Mouse (Mus musculus) heart, postnatal 36 days (tissue): ENCODE results near the gene Cntfr. TPM values are rescaled to one million over a fixed set of nuclear protein-coding genes. Genes with fewer than 3 reads are reported as not detected.

Experiments
- DNase-seq, 2 experiments: peaks; one replicate each; pipeline ENCODE4 v3.0.0; 2021 to 2022
- intact Hi-C: fragments of 180-260 bp; cut with DNase I; formaldehyde crosslinking; loops from one replicate; pipeline ENCODE4 v1.15.1; 2025
- total RNA-seq, 2 experiments: library from RNA; stranded (reverse); gene quantifications; 2 replicates each; pipeline ENCODE4 v1.2.3; 2021

The Cntfr gene
- total RNA-seq, 2 experiments from 2014 or later, result 2.6 to 3.8 TPM

DNA sequence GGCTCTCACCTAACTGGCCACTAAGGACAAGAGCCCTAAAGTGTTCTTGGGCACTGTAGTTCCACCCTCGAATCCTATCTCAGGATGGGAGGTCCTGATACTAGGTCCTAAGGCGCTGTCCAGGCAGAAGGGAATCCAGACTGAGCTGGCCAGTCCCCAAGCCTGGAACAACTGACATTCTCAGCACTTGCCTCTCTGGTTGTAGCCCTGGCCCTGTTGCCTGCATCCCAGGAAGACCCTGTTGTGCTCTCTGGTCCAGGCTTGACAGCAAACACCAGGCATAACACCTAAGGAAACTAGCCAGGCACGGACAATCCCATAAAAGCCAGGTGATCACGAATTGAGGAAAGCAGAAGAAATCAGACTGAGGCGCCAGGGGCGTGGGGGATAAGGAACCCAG lies 14.1 kb downstream of the Cntfr start:
- no peak for DNase-seq
- intact Hi-C loops, result no loop called here

DNA sequence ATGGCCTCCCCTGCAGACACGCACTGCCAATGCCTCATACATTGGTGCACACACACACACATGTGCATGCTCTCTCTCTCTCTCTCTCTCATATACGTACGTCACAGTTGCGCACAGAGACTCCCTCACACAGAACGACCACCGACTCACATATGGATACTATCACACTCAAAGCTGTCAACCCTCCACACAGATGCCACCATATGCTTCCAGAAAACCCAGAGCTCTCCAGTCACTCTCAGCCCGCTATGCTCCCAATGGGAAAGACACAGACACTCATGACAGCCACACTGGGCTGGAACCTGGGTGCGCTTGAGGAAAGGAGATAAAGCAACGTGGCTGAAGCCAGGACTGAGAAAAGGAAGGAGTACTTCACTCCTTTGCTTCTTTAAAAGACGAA lies 14.9 kb downstream of the Cntfr start:
- DNase-seq, result no peak
- intact Hi-C loops, result no loop called here

DNA sequence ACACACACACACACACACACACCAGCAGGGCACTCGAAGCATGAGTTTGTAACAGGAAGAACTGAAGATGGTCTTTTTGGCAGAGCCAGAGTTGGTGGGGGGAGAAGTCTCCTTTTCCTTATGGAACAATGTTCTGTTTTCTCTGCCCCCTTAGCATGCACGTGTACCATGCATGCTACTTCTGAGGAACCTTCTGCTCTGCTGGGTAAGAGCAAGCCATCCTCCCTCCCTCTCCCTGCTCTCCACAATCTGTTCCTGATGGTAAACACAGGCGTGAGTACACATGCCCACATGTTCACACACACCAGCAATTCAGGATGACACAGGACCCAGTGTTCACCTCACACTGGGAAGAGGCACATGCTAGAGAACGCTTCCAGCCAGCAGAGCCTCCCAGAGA lies 15.7 kb downstream of the Cntfr start:
- intact Hi-C loops, result no loop called here

DNA sequence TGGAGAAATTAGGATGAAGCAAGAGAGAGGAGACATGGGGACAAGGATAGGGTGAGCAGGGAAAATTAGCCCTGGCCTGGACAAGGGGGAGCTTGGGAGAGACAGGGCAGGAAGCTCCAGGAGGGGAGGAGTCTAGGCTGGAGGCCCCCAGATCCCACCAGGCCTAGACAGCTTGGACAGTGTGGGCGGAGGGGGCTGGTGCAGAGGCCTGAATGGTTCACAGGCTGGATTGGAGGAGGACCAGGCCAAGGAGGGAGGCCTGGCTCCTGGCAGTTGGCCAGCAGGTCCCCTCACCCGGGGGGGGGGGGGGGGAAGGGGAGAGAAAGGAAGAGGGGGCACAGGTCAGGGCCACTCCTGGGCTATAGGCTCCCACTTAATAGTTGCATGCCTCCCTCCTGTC lies 17.6 kb downstream of the Cntfr start:
- no peak for DNase-seq
- intact Hi-C loops, result no loop called here

More for the DNA sequence above, 15.7 kb downstream of the Cntfr start:
- no peak for DNase-seq

DNA sequence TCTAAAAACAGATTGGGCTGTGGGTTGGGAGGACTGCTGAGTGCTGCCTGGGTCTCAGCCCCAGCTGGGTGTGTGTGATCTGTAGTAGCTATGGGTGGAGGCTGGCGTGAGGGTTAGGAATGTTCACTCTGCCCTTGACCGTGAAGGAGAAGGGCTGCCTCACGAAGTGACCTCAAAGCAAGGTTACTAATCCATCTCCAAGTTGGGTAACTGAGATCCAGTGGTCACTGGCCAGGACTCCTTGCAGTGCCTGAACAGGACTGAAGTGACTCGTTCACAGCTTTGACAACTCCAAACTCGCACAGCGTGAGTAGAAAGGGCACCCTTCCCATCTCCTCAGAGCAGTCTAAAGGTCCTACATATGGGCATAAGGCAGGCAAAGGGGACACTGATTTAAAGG lies 18.0 kb downstream of the Cntfr start:
- intact Hi-C loops, result no loop called here
- DNase-seq, result no peak

DNA sequence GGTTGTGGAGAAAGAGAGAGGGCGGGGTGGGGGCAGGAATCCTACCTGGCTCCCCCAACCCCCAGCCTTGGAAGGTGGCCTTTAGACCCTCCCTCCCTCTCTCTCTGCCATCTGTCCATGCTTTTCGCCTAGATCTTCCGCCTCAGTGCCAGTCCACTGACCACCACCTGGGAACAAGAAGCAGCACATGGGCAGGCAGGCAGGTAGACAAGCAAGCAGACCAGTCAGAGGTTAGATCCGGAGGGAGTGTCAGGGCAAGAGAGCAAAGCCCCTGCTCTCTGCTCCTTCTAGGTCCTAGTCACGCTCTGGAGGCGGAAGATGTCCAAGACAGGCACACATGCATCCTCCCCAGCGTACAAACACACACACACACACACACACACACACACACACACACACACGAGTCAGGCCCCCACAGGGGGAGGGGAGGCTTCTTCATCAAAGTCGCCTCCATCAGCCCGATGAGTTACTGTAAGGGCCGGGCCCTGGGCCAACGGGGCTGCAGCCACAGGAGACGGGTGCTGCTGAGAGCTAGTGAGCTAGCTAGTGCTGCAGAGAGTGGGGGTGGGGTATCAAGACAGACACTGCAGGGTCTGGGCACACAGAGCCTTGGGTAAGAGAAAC lies 19.8 kb downstream of the Cntfr start:
- intact Hi-C loops, result no loop called here
- DNase-seq, result no peak

DNA sequence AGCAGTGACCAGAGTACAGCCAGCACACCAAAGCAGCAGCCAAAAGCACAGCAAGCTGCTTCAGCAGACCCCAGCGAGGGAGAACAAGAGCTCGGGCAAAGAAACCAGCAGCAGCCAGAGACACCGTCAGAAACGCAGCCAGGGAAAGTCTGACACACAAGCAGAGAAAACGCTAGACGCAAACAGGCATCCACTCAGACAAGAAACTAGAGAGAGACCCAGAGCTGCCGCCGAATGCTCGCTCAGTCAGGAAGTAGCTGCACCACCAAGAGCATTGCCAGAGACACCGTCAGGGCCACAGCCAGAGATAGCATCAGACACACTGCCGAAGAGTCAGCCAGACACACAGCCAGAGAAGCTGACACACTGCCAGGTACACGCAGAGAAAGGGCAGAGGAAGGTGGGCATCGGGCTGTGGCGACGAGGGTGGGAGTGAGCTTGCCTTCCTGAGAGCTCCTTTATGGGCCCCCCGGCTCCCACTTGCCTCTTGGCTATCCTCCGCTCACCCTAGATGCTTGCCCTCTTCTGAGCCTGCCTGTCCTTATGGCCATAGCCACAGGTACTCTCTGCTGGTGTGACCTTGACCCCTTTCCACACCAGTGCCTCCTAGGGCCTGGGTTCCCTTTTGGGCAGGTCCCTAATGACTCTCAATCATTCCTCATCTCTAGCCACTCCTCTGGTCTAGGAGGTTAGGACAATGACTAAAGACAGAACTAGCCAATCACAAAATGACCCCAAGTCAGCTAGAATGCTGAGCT lies 20.5 kb downstream of the Cntfr start:
- intact Hi-C loops, result no loop called here
- no peak for DNase-seq

DNA sequence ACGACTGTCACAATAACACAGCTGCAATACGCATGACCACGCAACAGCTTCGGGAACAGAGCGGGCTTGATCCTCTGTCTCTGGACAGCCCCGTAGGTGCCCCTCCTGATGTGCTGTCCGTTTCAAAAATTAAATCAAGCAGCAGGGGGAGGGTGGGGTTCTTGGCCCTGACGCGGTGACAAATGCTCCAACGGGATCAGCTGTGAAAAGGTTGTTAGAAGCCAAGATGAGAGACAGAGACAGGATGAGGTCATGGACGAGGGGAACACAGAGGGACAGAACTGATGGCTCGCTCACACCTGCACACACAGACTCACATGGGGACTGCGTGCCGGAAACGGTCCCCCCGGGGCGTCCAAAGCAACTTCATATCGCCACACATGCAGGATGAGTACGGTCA lies 23.7 kb downstream of the Cntfr start:
- no peak for DNase-seq
- intact Hi-C loops, result no loop called here

DNA sequence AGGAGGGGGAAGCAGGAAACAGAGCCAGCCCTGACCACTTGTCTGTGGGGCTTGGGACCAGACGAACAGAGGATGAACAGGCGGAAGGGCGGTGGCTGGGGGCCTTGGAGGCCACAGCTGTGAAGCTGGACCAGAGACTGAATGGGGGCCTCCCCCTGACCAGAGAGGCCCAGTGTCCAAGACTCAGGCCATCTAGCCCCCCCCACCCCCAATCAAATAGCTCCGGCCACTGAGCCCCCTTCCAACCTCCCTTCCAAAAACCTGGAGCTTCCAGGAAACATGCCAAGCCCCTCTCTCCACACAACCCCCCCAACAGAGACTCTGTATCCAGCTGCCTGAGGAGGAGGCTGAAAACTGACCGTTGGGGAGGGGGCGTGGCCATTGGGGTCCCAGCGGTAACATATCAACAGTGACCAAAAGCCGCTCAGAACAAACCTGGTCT lies 24.3 kb downstream of the Cntfr start:
- intact Hi-C loops, result no loop called here
- DNase-seq, result no peak

DNA sequence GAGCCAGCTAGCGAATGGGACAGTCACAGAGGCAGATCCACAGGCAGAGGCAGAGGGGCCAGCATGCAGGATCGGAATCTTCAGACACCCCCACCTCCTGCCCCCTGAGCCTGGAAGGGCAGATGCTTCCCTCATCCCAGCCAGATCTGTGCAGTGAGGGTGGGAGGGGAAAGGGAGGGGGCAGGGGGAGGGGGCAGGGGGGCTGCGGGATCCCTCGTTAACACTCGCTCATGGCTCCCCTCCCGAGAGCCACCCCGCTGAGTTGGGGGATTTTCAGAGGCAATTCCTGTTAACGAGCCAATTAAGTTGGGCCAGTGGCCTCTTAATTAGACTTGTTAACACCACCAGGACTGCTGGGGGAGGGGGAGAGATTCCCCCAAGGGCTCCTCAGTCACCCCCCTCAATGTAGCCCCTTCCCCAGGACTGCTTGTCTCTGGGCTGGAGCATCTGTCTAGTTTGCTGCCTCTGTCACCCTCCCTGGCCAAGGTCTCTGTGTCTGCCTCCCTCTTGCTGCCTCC lies 24.9 kb downstream of the Cntfr start:
- no peak for DNase-seq
- intact Hi-C loops, result no loop called here

DNA sequence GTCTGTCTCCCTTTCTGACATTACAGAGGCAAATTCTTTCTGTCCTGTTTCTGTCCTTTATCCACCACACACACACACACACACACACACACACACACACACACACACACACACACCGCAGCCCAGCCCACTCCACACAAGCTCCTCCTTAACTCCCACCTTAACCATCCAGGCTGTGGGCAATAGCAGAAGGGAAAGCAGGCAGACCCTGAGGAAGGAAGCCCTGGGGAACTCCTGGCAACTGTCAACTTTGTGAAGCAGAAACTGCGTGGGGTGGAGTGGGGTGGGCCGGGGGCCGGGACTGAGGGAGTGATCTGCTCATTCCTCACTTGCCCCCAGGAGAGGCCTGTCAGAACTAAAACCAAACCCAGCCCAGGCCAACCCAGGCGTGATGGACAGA lies 25.4 kb downstream of the Cntfr start:
- no peak for DNase-seq
- intact Hi-C loops, result no loop called here

DNA sequence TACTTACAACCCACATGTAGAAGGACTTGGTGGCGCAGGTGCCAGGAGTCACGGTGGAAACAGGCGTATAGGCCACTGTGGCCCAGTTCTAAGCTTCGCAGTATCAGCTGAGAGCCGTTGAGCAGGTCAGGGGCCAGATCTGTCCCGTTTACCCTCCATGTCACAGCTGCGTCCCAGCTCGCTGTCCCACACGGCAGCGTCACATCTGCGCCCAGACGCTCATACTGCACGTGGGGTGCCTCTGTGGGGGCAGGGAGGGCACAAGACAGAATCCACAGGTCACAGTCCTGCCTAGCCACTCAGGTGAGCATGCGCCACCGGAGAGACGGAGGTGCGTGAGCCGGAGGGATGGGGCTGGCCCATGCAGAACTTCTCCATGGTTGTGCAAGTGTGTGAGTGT lies 26.1 kb downstream of the Cntfr start:
- no peak for DNase-seq
- intact Hi-C loops, result no loop called here

DNA sequence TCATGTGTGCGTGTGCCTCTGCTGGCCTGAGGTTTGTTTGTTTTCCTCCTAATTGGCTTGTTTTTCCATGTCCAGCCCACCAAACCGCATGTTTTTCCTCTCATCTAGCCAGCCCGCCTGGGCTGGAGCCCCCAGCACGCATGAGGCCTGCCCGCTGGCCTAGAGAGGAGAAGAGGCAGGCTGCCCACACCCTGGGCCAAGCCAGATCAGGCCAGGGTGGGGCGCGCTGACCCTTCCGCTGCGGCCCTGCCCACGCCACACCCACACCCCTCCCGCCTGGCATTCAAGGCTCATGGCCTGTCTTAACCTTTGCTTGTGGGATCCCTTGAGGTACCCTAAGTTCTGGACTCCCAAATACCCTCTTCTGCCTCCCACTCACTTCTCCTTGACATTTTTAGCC lies 30.2 kb downstream of the Cntfr start:
- intact Hi-C loops, result no loop called here
- DNase-seq, result no peak

DNA sequence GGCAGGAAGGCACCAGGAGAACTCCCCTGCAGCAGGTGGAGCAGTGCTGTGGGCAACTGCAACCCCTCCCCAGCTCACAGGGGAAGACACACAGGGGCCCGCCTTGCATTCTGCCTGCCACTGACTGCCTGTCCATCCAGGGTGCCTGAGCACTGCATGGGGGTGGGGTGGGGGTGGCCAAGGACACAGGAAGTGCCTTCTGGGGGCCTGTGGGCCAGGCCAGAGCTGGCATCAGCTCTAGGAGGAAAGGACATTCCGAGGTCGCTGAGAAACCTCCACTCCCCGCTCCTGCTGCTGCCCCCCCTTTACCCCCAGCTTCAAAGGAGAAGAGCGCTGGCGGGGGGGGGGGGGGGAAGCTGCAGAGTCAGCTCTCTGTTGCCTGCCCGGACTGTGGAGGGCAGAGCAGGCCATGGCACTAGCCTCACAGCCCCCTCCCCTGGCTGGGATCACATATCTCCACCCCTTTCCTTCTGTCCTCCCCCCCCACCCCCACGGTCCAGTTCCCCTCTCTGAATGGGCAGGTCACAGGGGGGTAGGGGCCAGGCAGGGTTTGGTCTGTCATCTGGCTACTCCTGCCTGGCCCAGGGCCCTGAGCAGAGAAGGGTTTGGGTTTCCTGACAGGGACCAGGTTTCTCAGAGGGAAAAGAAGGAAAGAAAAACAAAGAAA lies 31.7 kb downstream of the Cntfr start:
- DNase-seq, result no peak
- intact Hi-C loops, result no loop called here

DNA sequence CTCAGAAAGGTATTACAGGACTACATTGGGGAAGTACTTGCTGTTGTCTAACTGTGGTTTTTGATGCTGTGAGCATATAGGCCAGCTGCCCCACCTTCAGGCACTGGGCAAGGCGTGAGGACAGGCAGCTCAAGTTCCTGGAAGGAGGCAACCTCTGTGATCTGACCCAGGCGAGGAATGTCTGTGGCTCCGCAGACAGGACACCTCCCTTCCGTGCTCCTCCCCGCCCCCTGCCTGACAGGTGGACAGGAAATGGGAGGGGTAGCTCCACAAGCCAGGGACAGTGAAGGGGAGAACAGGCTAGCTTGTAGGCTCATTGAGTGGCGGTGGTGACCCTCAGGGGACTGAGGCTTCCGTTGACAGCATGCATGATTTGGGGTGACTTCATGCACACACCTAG lies 32.4 kb downstream of the Cntfr start:
- DNase-seq, result no peak
- intact Hi-C loops, result no loop called here

DNA sequence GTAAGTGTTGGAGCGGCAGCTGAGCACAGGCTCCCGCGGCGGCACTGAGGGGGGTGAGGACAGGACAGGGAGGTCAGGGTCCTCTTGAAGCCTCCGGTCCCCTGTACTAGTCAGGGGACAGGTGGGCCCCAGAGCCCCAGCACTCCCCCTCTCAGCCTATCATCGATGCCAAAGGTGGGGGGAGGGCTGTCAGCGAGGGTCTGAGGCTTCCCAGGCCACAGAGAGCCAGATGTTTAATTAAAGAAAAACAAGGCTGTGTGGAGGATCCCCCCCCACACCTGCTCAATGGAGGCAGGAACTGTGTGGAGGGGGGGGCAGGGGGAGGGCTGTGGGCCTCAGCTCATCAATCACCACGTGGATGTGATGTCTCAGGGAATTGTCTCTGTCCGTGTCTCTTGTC lies 33.3 kb downstream of the Cntfr start:
- intact Hi-C loops, result no loop called here
- no peak for DNase-seq

DNA sequence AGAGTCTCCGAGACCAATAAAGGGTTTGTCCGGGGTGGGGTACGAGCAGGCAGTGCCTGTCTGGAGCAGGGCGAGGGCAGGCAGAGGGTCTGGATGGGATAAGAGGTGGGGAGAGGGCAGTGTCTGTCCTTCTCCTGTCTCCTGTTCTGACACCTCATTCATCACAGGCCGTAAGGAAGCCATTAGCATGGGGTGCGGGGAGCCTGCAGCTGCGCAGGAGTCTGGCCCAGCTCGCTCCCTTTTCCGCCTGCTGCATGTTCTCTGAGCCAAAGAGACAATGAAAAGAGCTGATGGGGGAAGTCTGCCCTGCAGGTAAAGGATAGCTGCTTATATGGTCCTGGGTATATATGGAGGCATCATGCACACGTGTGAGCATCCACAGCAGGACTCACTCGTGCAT lies 34.2 kb downstream of the Cntfr start:
- DNase-seq, result no peak
- intact Hi-C loops, result no loop called here

DNA sequence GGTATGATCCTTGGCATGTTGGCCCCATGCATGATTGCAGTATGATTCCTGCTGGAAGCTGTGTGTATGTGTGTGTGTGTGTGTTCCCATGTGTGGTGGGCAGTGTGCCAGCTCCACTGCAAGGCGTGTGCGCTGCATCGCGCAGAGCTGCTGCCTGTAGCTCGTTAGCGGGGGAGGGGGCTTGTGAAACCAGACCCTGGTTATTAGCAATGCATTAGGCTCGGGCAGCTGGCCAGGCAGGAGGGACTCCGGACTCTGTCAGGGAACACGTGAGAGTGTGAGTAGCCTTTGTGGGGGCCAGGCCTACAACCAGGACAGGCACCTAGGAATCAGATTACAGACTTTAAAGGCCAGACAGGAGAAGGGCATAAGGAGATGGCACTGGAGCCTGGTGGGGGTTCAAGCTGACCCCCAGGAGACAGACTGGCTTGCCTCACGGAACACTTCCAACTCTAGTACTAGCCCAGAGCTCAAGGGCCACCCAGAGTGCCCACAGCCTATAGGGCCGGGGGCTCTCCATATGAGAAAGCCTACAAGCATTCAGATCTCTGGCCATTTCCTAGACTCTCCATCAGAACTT lies 35.9 kb downstream of the Cntfr start:
- intact Hi-C loops, result no loop called here
- no peak for DNase-seq

DNA sequence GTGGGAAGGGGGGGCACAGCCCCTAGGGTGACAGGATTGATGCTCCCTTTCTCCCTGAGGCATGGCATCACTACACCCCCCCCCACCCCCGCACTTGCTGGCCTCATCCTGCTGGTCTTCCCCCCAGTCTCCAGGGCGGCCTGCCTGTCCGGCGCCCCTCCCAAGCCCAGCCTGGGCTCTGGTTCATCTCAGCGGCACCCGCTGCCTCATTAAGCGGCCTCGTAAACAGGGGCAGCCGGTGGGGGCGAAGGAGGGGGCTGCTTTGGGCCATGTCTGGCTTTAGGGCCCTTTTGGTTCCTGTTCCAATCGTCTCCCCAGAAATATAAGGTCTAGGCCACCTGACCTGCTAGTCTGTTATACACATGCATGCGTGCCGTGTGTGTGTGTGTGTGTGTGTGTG lies 37.3 kb downstream of the Cntfr start:
- no peak for DNase-seq
- intact Hi-C loops, result no loop called here

DNA sequence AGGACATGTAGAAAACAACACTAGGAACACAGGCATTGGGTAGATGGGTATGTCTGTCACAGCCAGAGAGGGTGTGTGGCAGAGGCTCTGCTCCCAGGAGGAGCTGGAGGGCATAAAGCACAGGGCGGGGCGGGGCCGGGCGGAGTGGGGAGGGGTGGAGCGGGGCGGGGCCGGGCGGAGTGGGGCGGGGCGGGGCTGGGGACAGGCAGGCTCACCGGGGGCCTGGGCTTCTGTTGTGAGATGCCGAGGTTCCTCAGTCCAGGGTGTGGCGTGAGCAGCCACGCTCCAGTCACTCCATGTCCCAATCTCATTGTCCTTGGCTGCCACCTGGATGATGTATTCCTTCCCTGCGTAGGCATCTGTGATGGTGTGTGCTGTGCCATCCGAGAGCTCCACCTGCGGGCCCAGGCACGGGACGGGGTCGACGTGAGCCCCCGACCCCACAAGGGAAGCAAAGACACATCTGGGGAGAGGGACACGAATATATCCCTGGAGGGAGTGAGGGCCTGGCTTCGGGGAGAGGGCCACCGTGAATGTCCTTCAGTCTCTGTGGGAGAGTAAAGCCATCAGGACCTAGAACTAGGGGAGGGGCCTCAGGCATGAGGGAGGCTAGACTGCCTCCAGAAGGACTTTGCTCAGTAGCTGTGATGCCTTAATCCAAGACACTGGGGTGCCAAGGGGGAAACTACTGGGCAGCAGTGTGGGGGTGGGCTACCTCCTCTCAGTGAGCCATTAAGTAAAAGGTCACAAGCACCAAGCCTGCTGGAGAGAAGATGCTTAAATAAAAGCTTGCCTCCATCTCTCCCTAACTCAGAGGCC lies 38.1 kb downstream of the Cntfr start:
- no peak for DNase-seq
- intact Hi-C loops, result no loop called here

DNA sequence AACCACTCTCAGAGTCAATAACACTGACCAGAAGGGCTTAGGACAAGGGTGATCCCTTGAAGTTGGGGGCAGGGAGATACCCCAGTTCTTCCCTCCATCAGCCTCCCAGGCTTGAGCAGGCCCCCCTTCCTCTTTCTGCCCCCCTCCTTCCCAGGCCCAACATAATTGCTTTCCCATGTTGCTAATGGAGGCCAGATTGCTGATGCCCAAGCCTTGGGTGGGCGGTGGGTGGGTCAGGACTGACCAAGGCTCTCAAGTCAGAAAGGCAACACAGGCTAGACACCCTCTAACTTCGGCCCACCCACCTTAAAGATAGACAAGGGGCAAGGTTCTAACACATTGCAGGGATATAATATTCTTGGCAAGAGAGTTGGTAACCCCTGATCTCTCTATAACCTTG lies 41.4 kb downstream of the Cntfr start:
- DNase-seq, result no peak
- intact Hi-C loops, result no loop called here
